Mouse (Mus musculus) kidney, embryonic 14.5 days (tissue): ENCODE data around the gene Rad9a. TPM values are rescaled to one million over a fixed set of nuclear protein-coding genes. Genes with fewer than 3 reads are reported as not detected.

Source experiments
- ATAC-seq: fragments of 200-750 bp; cut with Nextera tagmentation; 2 replicates; pipeline ENCODE4 v1.8.0; 2017; ENCODE audit warnings: moderate number of reproducible peaks, mild to moderate bottlenecking, moderate TSS enrichment, moderate library complexity; ENCODE audit not compliant: low FRiP score, low TSS enrichment
- H3K27ac ChIP-seq: fragments of 300-500 bp; sonication (generic); 2 replicates; pipeline ENCODE4 v1.5.1; 2014; ENCODE audit warnings: low read depth, mild to moderate bottlenecking, low read length, moderate library complexity, mixed read lengths
- H3K27me3 ChIP-seq: fragments of 300-500 bp; sonication (generic); 2 replicates; pipeline ENCODE4 v1.6.1; 2014; ENCODE audit warnings: mild to moderate bottlenecking, low read length; ENCODE audit not compliant: control insufficient read depth, insufficient read depth
- H3K36me3 ChIP-seq: fragments of 300-500 bp; sonication (generic); 2 replicates; pipeline ENCODE4 v1.6.1; 2014; ENCODE audit warnings: low read length, mixed read lengths; ENCODE audit not compliant: control insufficient read depth, insufficient read depth
- H3K4me1 ChIP-seq: fragments of 300-500 bp; sonication (generic); 2 replicates; pipeline ENCODE4 v1.6.1; 2014; ENCODE audit warnings: low read length, mixed read lengths; ENCODE audit not compliant: control insufficient read depth, insufficient read depth
- H3K4me2 ChIP-seq: fragments of 300-500 bp; sonication (generic); replicated peaks from 2 replicates; pipeline ENCODE4 v1.6.1; 2014; ENCODE audit warnings: low read depth, mild to moderate bottlenecking, low read length
- H3K4me3 ChIP-seq: fragments of 300-500 bp; sonication (generic); 2 replicates; pipeline ENCODE4 v1.5.1; 2014; ENCODE audit warnings: mild to moderate bottlenecking, low read length
- H3K9ac ChIP-seq: fragments of 300-500 bp; sonication (generic); 2 replicates; pipeline ENCODE4 v1.6.1; 2014; ENCODE audit warnings: low read depth, mild to moderate bottlenecking, low read length, moderate library complexity
- H3K9me3 ChIP-seq: fragments of 300-500 bp; sonication (generic); 2 replicates; pipeline ENCODE4 v1.6.1; 2016; ENCODE audit warnings: low read length; ENCODE audit not compliant: control insufficient read depth
- WGBS: fragments of 180-500 bp; shearing (Covaris S2); extraction: QIAGEN DNeasy Blood & Tissue Kit; methylation state at CpG from one replicate; pipeline ENCODE4 v1.1.7; 2014; 5-methylcytosine and 5-hydroxymethylcytosine counted together
- polyA plus RNA-seq: library from polyadenylated mRNA; unstranded; fragments of >200 nt; fragmentation: Nextera tagmentation; extraction: Ambion mirVana; gene quantifications from 2 replicates; pipeline ENCODE4 v1.2.1, GENCODE M21; 2014

The Rad9a gene
- polyA plus RNA-seq, 1 experiment from 2014 or later = 39.5 TPM

DNA sequence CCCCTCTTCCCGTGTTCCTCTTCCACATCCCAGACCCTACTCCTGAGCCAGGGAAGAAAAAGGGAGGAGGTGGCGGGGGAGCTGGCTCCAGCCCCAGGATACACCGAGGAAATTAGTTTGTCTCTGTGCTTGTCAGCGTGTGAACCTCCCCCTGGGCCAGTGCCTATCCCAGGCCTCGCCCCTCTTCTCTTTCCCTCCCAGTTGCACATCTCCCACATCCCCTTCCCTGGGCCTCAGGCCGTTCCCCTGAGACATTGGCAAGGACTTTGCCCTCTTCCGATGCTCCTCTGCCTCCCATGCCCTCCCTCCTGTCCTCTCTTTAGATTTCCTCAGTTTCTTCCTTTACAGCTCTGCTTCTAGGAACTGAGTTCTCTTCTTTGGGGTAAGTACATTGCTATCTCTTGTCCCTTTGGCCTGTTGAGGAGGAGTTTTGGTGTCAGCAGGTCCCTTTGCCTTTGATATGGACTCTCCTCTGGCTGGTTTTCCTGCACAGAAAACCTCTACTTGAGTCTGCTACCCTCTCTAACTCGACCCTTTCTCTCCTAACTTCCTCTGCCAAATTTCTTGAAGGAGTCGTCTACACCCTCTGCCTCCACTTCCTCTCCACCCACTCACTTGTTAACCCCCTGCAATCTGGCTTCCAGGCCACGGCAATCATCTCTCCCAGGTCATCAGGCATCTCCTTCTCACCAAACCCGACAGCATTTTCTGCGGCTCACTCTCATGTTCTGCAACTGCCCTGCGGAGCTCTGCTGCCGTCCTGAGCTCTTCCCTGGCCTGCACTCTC lies 19.7 kb upstream of the Rad9a start:
- H3K4me3 ChIP-seq = no peak overlapping the region
- ATAC-seq = peak; percentile 9; the same call in 1 of the 2 replicates
- H3K36me3 ChIP-seq = peaks cover 5% of the 10 kb centered on the region; the same call in 1 of the 2 replicates
- no peak overlapping the region; the same call in 1 of the 2 replicates for H3K9ac ChIP-seq
- H3K27ac ChIP-seq = peak overlapping the region; percentile 61; the same call in 1 of the 2 replicates
- H3K27me3 ChIP-seq = no peaks in the 10 kb centered on the region
- WGBS = 20% methylated on average over 14 of the region's 14 CpGs
- H3K4me2 ChIP-seq = peak overlapping the region; percentile 24; the same call in 1 of the 2 replicates
- H3K4me1 ChIP-seq = peaks cover 42% of the 10 kb centered on the region
- no peaks in the 10 kb centered on the region for H3K9me3 ChIP-seq

GRCm38 (mm10) chr19:4220416-4220815 lies 19.0 kb upstream of the Rad9a start:
- Histone ChIP-seq H3K4me1 (peaks cover 48% of the 10 kb centered on the region), H3K9me3 (no peaks in the 10 kb centered on the region), H3K4me2 (no peak overlapping the region; the same call in 1 of the 2 replicates), H3K9ac (0 out of 2 replicates have a peak overlapping the region, but pooled peaks have one; percentile 14), H3K4me3 (no peak overlapping the region), H3K27me3 (no peaks in the 10 kb centered on the region), H3K36me3 (peaks cover 5% of the 10 kb centered on the region; the same call in 1 of the 2 replicates), H3K27ac (0 out of 2 replicates have a peak overlapping the region, but pooled peaks have one; percentile 61)
- ATAC-seq = no peak; the same call in 1 of the 2 replicates
- WGBS = 55% methylated on average over 2 of the region's 4 CpGs

DNA sequence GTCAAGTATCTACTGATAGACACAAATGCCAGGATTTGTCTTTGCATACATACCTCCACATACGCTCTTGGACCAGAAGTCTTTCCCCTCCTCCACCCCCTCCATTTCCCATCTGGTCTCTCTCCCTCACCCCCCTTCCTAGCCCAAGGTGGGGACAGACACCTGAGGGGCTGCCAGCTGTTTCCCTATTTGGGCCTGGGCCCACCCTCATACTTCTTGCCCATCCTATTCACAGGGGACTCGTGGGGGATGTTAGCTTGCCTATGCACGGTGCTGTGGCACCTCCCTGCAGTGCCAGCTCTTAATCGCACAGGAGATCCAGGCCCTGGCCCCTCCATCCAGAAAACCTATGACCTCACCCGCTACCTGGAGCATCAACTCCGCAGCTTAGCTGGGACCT lies 18.5 kb upstream of the Rad9a start:
- ATAC-seq = no peak
- Histone ChIP-seq H3K9me3 (no peaks in the 10 kb centered on the region), H3K27me3 (no peaks in the 10 kb centered on the region), H3K36me3 (peaks cover 5% of the 10 kb centered on the region; the same call in 1 of the 2 replicates), H3K4me3 (no peak overlapping the region), H3K4me2 (no peak overlapping the region), H3K27ac (no peak overlapping the region), H3K4me1 (peaks cover 51% of the 10 kb centered on the region), H3K9ac (no peak overlapping the region)
- 88% methylated on average over 6 of the region's 6 CpGs for WGBS

- no peak for ATAC-seq
- no peak overlapping the region for H3K27ac ChIP-seq
- peaks cover 58% of the 10 kb centered on the region for H3K4me1 ChIP-seq
- no peaks in the 10 kb centered on the region for H3K27me3 ChIP-seq
- H3K4me3 ChIP-seq = no peak overlapping the region
- H3K9me3 ChIP-seq = no peaks in the 10 kb centered on the region
- peaks cover 5% of the 10 kb centered on the region; the same call in 1 of the 2 replicates for H3K36me3 ChIP-seq
- no peak overlapping the region for H3K9ac ChIP-seq
- WGBS = 77% methylated on average over 1 of the region's 1 CpGs
- no peak overlapping the region for H3K4me2 ChIP-seq
These were observed 17.3 kb upstream of the Rad9a start for GRCm38 (mm10) chr19:4218784-4219183.

- H3K4me2 ChIP-seq = no peak overlapping the region
- H3K27me3 ChIP-seq = no peaks in the 10 kb centered on the region
- no peak overlapping the region for H3K9ac ChIP-seq
- peaks cover 5% of the 10 kb centered on the region; the same call in 1 of the 2 replicates for H3K36me3 ChIP-seq
- no peak for ATAC-seq
- peaks cover 63% of the 10 kb centered on the region for H3K4me1 ChIP-seq
- H3K27ac ChIP-seq = no peak overlapping the region
- H3K9me3 ChIP-seq = no peaks in the 10 kb centered on the region
- H3K4me3 ChIP-seq = no peak overlapping the region
- 82% methylated on average over 11 of the region's 11 CpGs for WGBS
These were observed 16.8 kb upstream of the Rad9a start for GRCm38 (mm10) chr19:4218293-4218692.

DNA sequence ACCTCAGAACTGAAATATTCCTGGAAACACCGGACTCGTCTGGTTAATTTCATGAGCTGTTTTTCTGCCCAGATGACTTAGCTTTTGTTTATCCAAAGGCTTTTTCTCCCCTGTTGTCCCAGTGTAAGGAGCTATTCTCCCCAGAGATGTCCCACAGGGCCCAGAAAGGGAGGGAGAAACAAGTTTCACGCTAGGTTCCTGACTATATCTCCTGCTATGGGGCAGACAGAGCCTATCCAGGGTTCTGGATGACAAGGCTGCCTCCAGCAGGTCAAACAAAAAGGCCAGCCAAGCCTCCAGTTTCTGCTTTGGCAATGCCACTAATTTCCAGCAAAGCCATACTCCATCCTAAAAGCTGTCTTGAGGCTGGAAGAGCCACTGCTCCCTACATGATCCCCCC lies 16.4 kb upstream of the Rad9a start:
- Histone ChIP-seq H3K4me3 (no peak overlapping the region), H3K9ac (no peak overlapping the region), H3K9me3 (no peaks in the 10 kb centered on the region), H3K36me3 (peaks cover 5% of the 10 kb centered on the region; the same call in 1 of the 2 replicates), H3K27me3 (no peaks in the 10 kb centered on the region), H3K4me2 (no peak overlapping the region), H3K27ac (no peak overlapping the region), H3K4me1 (peaks cover 67% of the 10 kb centered on the region)
- ATAC-seq = no peak
- WGBS = 58% methylated on average over 3 of the region's 3 CpGs

DNA sequence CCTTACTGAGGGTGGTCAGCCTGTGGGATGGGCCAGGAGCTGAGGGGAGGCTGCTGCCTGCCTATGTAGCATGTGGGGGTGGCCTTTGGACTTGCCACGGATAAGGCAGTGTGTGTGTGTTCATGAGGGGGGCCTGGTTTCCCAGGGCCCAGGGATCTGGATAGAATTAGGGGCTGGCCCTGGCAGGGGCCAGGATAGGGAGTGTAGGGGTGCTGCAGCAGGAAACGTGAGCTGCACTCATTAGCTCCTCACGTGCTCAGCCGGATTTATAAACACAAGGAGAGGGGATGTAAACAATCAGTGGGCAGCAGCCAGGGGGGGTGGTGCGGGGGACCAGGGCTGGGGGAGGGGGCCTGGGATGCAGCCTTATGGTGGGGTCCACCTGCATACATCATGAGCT lies 15.7 kb upstream of the Rad9a start:
- peaks cover 68% of the 10 kb centered on the region for H3K4me1 ChIP-seq
- H3K9ac ChIP-seq = no peak overlapping the region

GRCm38 (mm10) chr19:4216041-4216685 lies 14.7 kb upstream of the Rad9a start:
- H3K4me3 ChIP-seq = peak overlapping the region; percentile 84
- H3K4me2 ChIP-seq = peak overlapping the region; percentile 93
- no peak for ATAC-seq

More for the DNA sequence above, 15.7 kb upstream of the Rad9a start:
- peaks cover under 1% of the 10 kb centered on the region; the same call in 1 of the 2 replicates for H3K36me3 ChIP-seq
- ATAC-seq = no peak
- H3K27me3 ChIP-seq = no peaks in the 10 kb centered on the region
- H3K4me3 ChIP-seq = peak overlapping the region; percentile 84; the same call in 1 of the 2 replicates
- 0 out of 2 replicates have a peak overlapping the region, but pooled peaks have one; percentile 11 for H3K4me2 ChIP-seq
- 12% methylated on average over 5 of the region's 5 CpGs for WGBS
- no peaks in the 10 kb centered on the region for H3K9me3 ChIP-seq
- H3K27ac ChIP-seq = no peak overlapping the region

More at GRCm38 (mm10) chr19:4216041-4216685, 14.7 kb upstream of the Rad9a start:
- H3K27me3 ChIP-seq = no peaks in the 10 kb centered on the region
- H3K36me3 ChIP-seq = no peaks in the 10 kb centered on the region
- H3K4me1 ChIP-seq = peaks cover 60% of the 10 kb centered on the region
- H3K27ac ChIP-seq = peak overlapping the region; percentile 38; the same call in 1 of the 2 replicates
- WGBS = 18% methylated on average over 14 of the region's 14 CpGs
- H3K9ac ChIP-seq = peak overlapping the region; percentile 20; the same call in 1 of the 2 replicates
- H3K9me3 ChIP-seq = no peaks in the 10 kb centered on the region
